Mouse (Mus musculus): ENCODE data around the gene Ercc2.

The Ercc2 gene

GRCm38 (mm10) chr7:19359892-19360641 is 21.7 kb upstream of the Ercc2 start:
- peak; percentile 71 to 78 for DNase-seq

GRCm38 (mm10) chr7:19360944-19361343 is 20.9 kb upstream of the Ercc2 start:
- DNase-seq: peak; percentile 90 to 97

- DNase-seq: peak; percentile 58 to 73
These were observed 20.1 kb upstream of the Ercc2 start for GRCm38 (mm10) chr7:19361720-19362119.

- DNase-seq: peak in 1 of 2 experiments; percentile 25
These were observed 19.5 kb upstream of the Ercc2 start for GRCm38 (mm10) chr7:19362276-19362675.

GRCm38 (mm10) chr7:19363881-19364280 is 17.9 kb upstream of the Ercc2 start:
- DNase-seq: peak; percentile 77 to 83

GRCm38 (mm10) chr7:19365376-19365775 is 16.4 kb upstream of the Ercc2 start:
- DNase-seq: no peak

GRCm38 (mm10) chr7:19368380-19368779 is 13.4 kb upstream of the Ercc2 start:
- no peak for DNase-seq

- DNase-seq: peak; percentile 77 to 85
These were observed 11.9 kb upstream of the Ercc2 start for GRCm38 (mm10) chr7:19369823-19370425.

GRCm38 (mm10) chr7:19373367-19373766 is 8.4 kb upstream of the Ercc2 start:
- DNase-seq: no peak

GRCm38 (mm10) chr7:19375368-19375767 is 6.4 kb upstream of the Ercc2 start:
- DNase-seq: no peak

GRCm38 (mm10) chr7:19376019-19376418 is 5.8 kb upstream of the Ercc2 start:
- DNase-seq: no peak

GRCm38 (mm10) chr7:19378049-19378448 is 3.8 kb upstream of the Ercc2 start:
- DNase-seq: no peak

- DNase-seq: no peak
These were observed 344 bp downstream of the Ercc2 start for GRCm38 (mm10) chr7:19382166-19382541.

GRCm38 (mm10) chr7:19383708-19384107 is 1.9 kb downstream of the Ercc2 start:
- DNase-seq: no peak

GRCm38 (mm10) chr7:19388699-19389413 is 7.0 kb downstream of the Ercc2 start:
- no peak for DNase-seq

GRCm38 (mm10) chr7:19394484-19394883 is 12.7 kb downstream of the Ercc2 start:
- no peak for DNase-seq

- no peak for DNase-seq
These were observed 17.9 kb downstream of the Ercc2 start for GRCm38 (mm10) chr7:19399496-19400280.

- DNase-seq: no peak
These were observed 19.1 kb downstream of the Ercc2 start for GRCm38 (mm10) chr7:19400946-19401345.

- no peak for DNase-seq
These were observed 20.8 kb downstream of the Ercc2 start for GRCm38 (mm10) chr7:19402535-19403112.

GRCm38 (mm10) chr7:19403731-19404296 is 22.0 kb downstream of the Ercc2 start, which contains the start of gene Klc3:
TSS of gene Klc3 (minus strand) at chr7:19404104.
- DNase-seq: peak in 1 of 2 experiments; percentile 40

GRCm38 (mm10) chr7:19404476-19404875 is 22.7 kb downstream of the Ercc2 start, which contains the start of gene Ckm:
TSS of gene Ckm (plus strand) at chr7:19404776.
- DNase-seq: no peak

- DNase-seq: peak; percentile 71 to 88
These were observed 23.6 kb downstream of the Ercc2 start for GRCm38 (mm10) chr7:19405417-19405816.
